In the genomic region with DNA sequence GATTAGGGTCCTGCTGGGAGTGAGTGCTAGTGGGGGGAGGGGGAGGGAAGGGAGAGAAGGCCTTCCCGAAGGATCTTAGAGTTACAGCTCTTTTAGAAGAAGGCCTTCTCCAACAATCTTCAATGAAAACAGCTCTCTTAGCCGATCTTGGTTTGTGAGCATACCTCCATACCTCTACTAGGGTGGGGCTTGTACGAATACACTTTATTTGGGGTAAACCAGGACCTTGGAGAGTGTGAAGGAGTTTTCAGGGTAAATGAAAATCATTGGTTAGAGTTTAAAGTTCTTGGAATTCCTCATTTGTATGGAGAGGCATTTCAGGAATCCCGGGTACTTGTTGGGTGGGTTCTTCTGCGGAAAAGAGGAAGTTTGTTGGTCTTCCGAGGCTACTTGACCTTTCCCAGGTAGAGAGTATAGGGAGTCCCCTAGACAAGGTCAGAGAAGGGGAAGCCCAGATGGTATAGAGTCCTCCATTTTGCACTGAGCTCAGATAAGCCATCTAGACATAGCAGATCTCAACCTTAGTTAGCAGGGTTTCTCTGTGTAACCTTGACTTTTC, we compare ENCODE assay signal across 31 mouse cellular contexts. TPM values are rescaled to one million over a fixed set of nuclear protein-coding genes. Genes with fewer than 3 reads are reported as not detected.
DNase-seq lines count a peak whose midpoint lies in the region; ATAC-seq and TF ChIP-seq lines count a peak whose summit lies in the region.
"Had no signal": no experiment of that assay in that cellular context is flagged by ENCODE, and none has a peak within 500 bp of the region (broad histone marks: within the 10 kb centered on the region; RNA-seq: fewer than 3 reads in every experiment).

No protein-coding gene starts in this region.

- H3K9me3 ChIP-seq in lung, embryonic 15.5 days, result no peaks in the 10 kb centered on the region
- H3K9me3 ChIP-seq in midbrain, embryonic 11.5 days (ENCODE audit: control insufficient read depth, low read length), result no peaks in the 10 kb centered on the region
- no peaks in the 10 kb centered on the region for H3K9me3 ChIP-seq in midbrain, postnatal 0 days (ENCODE audit: low read length)
- no peaks in the 10 kb centered on the region for H3K9me3 ChIP-seq in forebrain, embryonic 10.5 days
- H3K9me3 ChIP-seq: forebrain, embryonic 15.5 days; heart, embryonic 12.5 days; heart, embryonic 15.5 days; hindbrain, embryonic 10.5 days; hindbrain, embryonic 13.5 days; intestine, embryonic 15.5 days had no signal

- WGBS in lung, embryonic 15.5 days, result 43% methylated on average over 6 of the region's 6 CpGs
- WGBS in midbrain, embryonic 11.5 days, result 75% methylated on average over 6 of the region's 6 CpGs
- WGBS in midbrain, postnatal 0 days, result 74% methylated on average over 6 of the region's 6 CpGs
- WGBS in forebrain, embryonic 10.5 days, result 82% methylated on average over 6 of the region's 6 CpGs

- no peak for TF ChIP-seq CTCF in midbrain, postnatal 0 days (IDR thresholded peaks at IDR 0.05)

- 0 out of 2 replicates have a peak, but pooled peaks have one; percentile 29 for ATAC-seq in lung, embryonic 15.5 days (ENCODE audit: borderline replicate concordance, extremely low read depth, low FRiP score, low TSS enrichment)
- ATAC-seq in midbrain, embryonic 11.5 days (ENCODE audit: low FRiP score), result no peak
- no peak for ATAC-seq in midbrain, postnatal 0 days (ENCODE audit: low FRiP score)
- ATAC-seq: forebrain, embryonic 15.5 days; hindbrain, embryonic 16.5 days; intestine, embryonic 15.5 days had no signal

- no peaks in the 10 kb centered on the region for H3K36me3 ChIP-seq in lung, embryonic 15.5 days
- H3K36me3 ChIP-seq in midbrain, embryonic 11.5 days (ENCODE audit: control insufficient read depth, insufficient read depth, low read length), result no peaks in the 10 kb centered on the region
- no peaks in the 10 kb centered on the region for H3K36me3 ChIP-seq in midbrain, postnatal 0 days (ENCODE audit: insufficient read depth, low read length)
- no peaks in the 10 kb centered on the region for H3K36me3 ChIP-seq in forebrain, embryonic 10.5 days (replicated peaks)
- H3K36me3 ChIP-seq: forebrain, embryonic 15.5 days; G1E; heart, embryonic 12.5 days; heart, embryonic 15.5 days; hindbrain, embryonic 10.5 days; hindbrain, embryonic 13.5 days; intestine, embryonic 15.5 days had no signal

- peaks cover 33% of the 10 kb centered on the region for H3K4me1 ChIP-seq in lung, embryonic 15.5 days
- H3K4me1 ChIP-seq in midbrain, embryonic 11.5 days (ENCODE audit: control insufficient read depth, insufficient read depth, low read length), result peaks cover 3% of the 10 kb centered on the region; the same call in 1 of the 2 replicates
- H3K4me1 ChIP-seq in midbrain, postnatal 0 days (ENCODE audit: insufficient read depth, low read length), result no peaks in the 10 kb centered on the region; the same call in 1 of the 2 replicates
- peaks cover 13% of the 10 kb centered on the region for H3K4me1 ChIP-seq in forebrain, embryonic 10.5 days

- H3K4me2 ChIP-seq in lung, embryonic 15.5 days, result no peak overlapping the region
- H3K4me2 ChIP-seq in midbrain, embryonic 11.5 days, result no peak overlapping the region
- no peak overlapping the region for H3K4me2 ChIP-seq in midbrain, postnatal 0 days (ENCODE audit: low read depth, low read length, poor library complexity, severe bottlenecking)
- H3K4me2 ChIP-seq: forebrain, embryonic 15.5 days; heart, embryonic 12.5 days; heart, embryonic 15.5 days; hindbrain, embryonic 13.5 days; intestine, embryonic 15.5 days had no signal

- H3K9ac ChIP-seq in lung, embryonic 15.5 days, result no peak overlapping the region
- H3K9ac ChIP-seq in midbrain, embryonic 11.5 days (ENCODE audit: low read length), result no peak overlapping the region
- no peak overlapping the region for H3K9ac ChIP-seq in midbrain, postnatal 0 days (replicated peaks; ENCODE audit: low read length, poor library complexity, severe bottlenecking)
- H3K9ac ChIP-seq: forebrain, embryonic 15.5 days; heart, embryonic 12.5 days; heart, embryonic 15.5 days; hindbrain, embryonic 13.5 days; intestine, embryonic 15.5 days had no signal

- H3K27me3 ChIP-seq in lung, embryonic 15.5 days, result no peaks in the 10 kb centered on the region
- no peaks in the 10 kb centered on the region; the same call in 1 of the 2 replicates for H3K27me3 ChIP-seq in midbrain, embryonic 11.5 days (ENCODE audit: control insufficient read depth, insufficient read depth, low read length)
- H3K27me3 ChIP-seq in midbrain, postnatal 0 days (ENCODE audit: insufficient read depth, low read length), result no peaks in the 10 kb centered on the region
- H3K27me3 ChIP-seq in forebrain, embryonic 10.5 days (ENCODE audit: poor library complexity, severe bottlenecking), result peaks cover 21% of the 10 kb centered on the region
- H3K27me3 ChIP-seq: CH12.LX; forebrain, embryonic 15.5 days; heart, embryonic 12.5 days; heart, embryonic 15.5 days had no signal

- no peak overlapping the region for H3K27ac ChIP-seq in lung, embryonic 15.5 days
- H3K27ac ChIP-seq in midbrain, embryonic 11.5 days (ENCODE audit: low read depth, low read length), result no peak overlapping the region
- H3K27ac ChIP-seq in midbrain, postnatal 0 days (ENCODE audit: low read depth, low read length), result no peak overlapping the region
- no peak overlapping the region for H3K27ac ChIP-seq in forebrain, embryonic 10.5 days
- H3K27ac ChIP-seq: forebrain, embryonic 15.5 days; hindbrain, embryonic 10.5 days; hindbrain, embryonic 13.5 days; intestine, embryonic 15.5 days had no signal

- no peak for DNase-seq in lung, adult 18-20 months
- peak; percentile 68 for DNase-seq in midbrain, embryonic 11.5 days (ENCODE audit: low spot score, missing footprints)
- DNase-seq in midbrain, postnatal 0 days (ENCODE audit: low spot score), result no peak
- peak; percentile 9 for DNase-seq in MN1 (ENCODE audit: low spot score)
- DNase-seq in ZHBTc4 (ENCODE audit: low read depth, low spot score), result peak; percentile 94
- DNase-seq in cerebellum, postnatal 36 days, result no peak
- no peak for DNase-seq in forebrain, embryonic 10.5 days (ENCODE audit: extremely low spot score, low spot score)
- DNase-seq: adrenal gland, adult 8-10 months; adrenal gland, postnatal 25 days; B cell, adult 2 months; cerebellum, adult 11-12 months; cerebellum, adult 8-10 months; cerebellum, postnatal 10 days; gastrocnemius, postnatal 25 days; heart, adult 18-20 months; heart, postnatal 10 days; heart, postnatal 36 days had no signal

- no peak overlapping the region for H3K4me3 ChIP-seq in lung, embryonic 15.5 days
- no peak overlapping the region for H3K4me3 ChIP-seq in midbrain, embryonic 11.5 days (ENCODE audit: low read depth, low read length)
- H3K4me3 ChIP-seq in midbrain, postnatal 0 days (ENCODE audit: low read depth, low read length), result no peak overlapping the region
- H3K4me3 ChIP-seq in forebrain, embryonic 10.5 days, result no peak overlapping the region
- H3K4me3 ChIP-seq: forebrain, embryonic 15.5 days; heart, embryonic 12.5 days; heart, embryonic 15.5 days; hindbrain, embryonic 10.5 days; hindbrain, embryonic 13.5 days; intestine, embryonic 15.5 days had no signal

RNA-seq across cellular contexts. Expression of gene Pgpep1l, which starts 4.4 kb away (rescaled TPM):
- polyA plus RNA-seq in lung, embryonic 15.5 days (2015; fragmentation: Nextera tagmentation; extraction: Ambion mirVana), result not detected in 2 replicates
- not detected in 2 replicates for polyA plus RNA-seq in midbrain, embryonic 11.5 days (2014; fragmentation: Nextera tagmentation; extraction: Ambion mirVana)
- total RNA-seq in midbrain, postnatal 0 days (2014; rRNA removed), result 1.2 TPM in 1 of 2 replicates, not detected in the other
- polyA plus RNA-seq in midbrain, postnatal 0 days (2015; fragmentation: Nextera tagmentation; extraction: Ambion mirVana), result not detected in 2 replicates
- 0.16 TPM in 1 of 2 replicates, not detected in the other for polyA plus RNA-seq in forebrain, embryonic 10.5 days (2016; fragmentation: Nextera tagmentation; extraction: Ambion mirVana)
- total RNA-seq: adrenal gland, postnatal 25 days; CH12.LX; G1E; heart, adult 18-20 months; heart, postnatal 10 days had no signal
- polyA plus RNA-seq: embryonic facial prominence, embryonic 11.5 days; embryonic facial prominence, embryonic 14.5 days; forebrain, embryonic 11.5 days; forebrain, embryonic 15.5 days; gonadal fat pad, adult 2 months; heart, embryonic 12.5 days; hindbrain, embryonic 10.5 days; hindbrain, embryonic 13.5 days; hindbrain, embryonic 16.5 days; intestine, embryonic 15.5 days had no signal

RNA-seq across cellular contexts. Expression of gene Fam169b, which starts 14.0 kb away (rescaled TPM):
- polyA plus RNA-seq in lung, embryonic 15.5 days (2015; fragmentation: Nextera tagmentation; extraction: Ambion mirVana), result 1.1 and 3.7 TPM in 2 replicates
- 0.18 TPM in 1 of 2 replicates, not detected in the other for polyA plus RNA-seq in midbrain, embryonic 11.5 days (2014; fragmentation: Nextera tagmentation; extraction: Ambion mirVana)
- not detected in 2 replicates for total RNA-seq in midbrain, postnatal 0 days (2014; rRNA removed)
- 0.26 TPM in 1 of 2 replicates, not detected in the other for polyA plus RNA-seq in midbrain, postnatal 0 days (2015; fragmentation: Nextera tagmentation; extraction: Ambion mirVana)
- 0.12 and 0.38 TPM in 2 replicates for polyA plus RNA-seq in forebrain, embryonic 10.5 days (2016; fragmentation: Nextera tagmentation; extraction: Ambion mirVana)
- total RNA-seq: adrenal gland, postnatal 25 days had no signal
- polyA plus RNA-seq: forebrain, embryonic 15.5 days; G1E; hindbrain, embryonic 16.5 days had no signal

Comparison
In these comparisons a context has a peak if more than half of its experiments do, and no peak if none do; other contexts are left out.
1. DNase-seq: peak in midbrain, embryonic 11.5 days (single experiment), MN1 (single experiment) and ZHBTc4 (single experiment); none in lung, adult 18-20 months (0 of 2), midbrain, postnatal 0 days (single experiment), cerebellum, postnatal 36 days (0 of 2) and forebrain, embryonic 10.5 days (single experiment).